Mouse (Mus musculus) cerebellum, adult 18-20 months (tissue): ENCODE measurements around the gene Nrk.

Source experiments
- DNase-seq, 2 experiments: peaks; one replicate each; pipeline ENCODE4 v3.0.0; 2021

Nrk gene

GRCm38 (mm10) chrX:138914041-138914776, at the start of gene Nrk:
Gene Nrk, plus strand, starts transcription at chrX:138914430.
- DNase-seq = no peak

DNA sequence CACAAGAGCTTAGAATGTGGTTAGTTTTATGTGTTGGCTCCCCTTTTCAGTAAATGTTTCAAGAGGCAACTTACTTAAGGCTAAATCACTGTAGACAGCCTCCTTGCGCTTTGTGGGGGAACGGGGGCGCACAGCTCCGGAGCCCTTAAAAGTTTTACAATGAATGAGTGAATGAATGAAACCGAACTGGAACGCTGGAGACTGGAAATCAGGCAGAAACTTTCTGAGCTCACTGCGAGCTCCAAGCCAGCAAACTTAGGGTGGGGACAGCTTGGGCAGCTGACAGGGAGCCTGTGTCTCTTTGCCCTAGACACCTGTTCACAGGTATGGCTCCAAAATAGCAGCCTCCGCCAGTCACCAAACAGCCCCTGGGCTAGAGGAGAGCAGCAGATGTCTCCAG, 864 bp upstream of the Nrk start:
- DNase-seq = no peak

GRCm38 (mm10) chrX:138914777-138915114, 516 bp downstream of the Nrk start:
- no peak for DNase-seq

DNA sequence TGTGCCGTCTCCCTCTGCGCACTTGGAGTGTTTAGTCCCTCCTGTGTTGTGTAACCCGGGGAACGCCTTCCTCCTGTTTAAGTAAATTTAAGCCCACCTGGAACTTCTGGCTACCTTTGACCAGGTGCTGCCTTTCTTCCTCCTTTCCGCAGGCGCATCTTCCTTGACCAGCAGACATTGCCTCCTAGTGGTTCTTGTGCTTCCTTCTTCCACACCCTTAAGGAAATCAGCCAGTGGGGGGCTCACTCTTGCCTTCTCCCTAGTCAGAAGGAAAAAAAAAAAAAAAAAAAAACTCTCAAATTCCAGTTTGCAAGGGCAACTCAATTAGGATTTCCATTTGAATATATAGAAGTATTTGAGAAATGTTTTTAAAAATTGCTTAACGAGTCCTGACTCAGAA, 4.8 kb downstream of the Nrk start:
- DNase-seq = no peak

GRCm38 (mm10) chrX:138943905-138944304, 29.7 kb downstream of the Nrk start:
- no peak for DNase-seq

DNA sequence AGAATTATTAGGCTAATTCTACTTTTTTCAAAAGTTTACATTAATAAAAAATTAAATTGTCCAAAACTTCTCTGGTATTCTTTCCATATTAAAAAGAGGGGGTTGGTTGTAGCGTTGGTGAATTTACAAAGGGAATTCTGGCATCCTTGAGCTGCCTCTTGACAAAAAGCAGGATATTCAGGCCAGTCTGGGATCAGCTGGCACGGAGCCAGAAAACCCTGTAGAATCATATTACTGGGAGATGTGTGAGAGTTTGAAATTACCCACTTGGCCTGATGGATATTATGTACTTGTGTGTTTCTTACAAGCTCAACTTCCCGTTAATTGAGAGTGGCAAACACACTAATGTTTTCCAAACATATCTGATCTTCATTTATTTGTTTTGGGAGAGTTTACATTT, 46.5 kb downstream of the Nrk start:
- peak in 1 of 2 experiments; percentile 1 for DNase-seq

- DNase-seq = no peak
Measured at GRCm38 (mm10) chrX:138978501-138978900, 64.3 kb downstream of the Nrk start.

DNA sequence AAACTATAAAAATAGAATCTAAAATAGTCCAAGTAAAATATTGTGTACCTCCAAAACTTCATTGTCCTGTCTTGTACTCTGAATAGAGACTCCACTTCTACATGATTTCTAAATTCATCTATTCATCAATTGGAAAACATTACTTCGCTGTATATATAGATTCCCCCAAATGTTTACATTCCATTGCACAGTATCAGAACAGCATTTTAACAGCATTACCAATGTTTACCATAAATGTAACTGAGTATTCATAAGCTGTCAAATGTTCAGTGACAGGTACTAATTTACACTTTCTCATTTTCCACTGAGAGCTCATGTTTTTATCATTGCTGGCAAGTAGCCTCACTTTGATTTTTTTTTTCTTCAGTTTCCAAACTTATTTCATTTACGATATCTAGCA, 65.0 kb downstream of the Nrk start:
- no peak for DNase-seq

- no peak for DNase-seq
Measured at GRCm38 (mm10) chrX:139014524-139014923, 100.3 kb downstream of the Nrk start.

DNA sequence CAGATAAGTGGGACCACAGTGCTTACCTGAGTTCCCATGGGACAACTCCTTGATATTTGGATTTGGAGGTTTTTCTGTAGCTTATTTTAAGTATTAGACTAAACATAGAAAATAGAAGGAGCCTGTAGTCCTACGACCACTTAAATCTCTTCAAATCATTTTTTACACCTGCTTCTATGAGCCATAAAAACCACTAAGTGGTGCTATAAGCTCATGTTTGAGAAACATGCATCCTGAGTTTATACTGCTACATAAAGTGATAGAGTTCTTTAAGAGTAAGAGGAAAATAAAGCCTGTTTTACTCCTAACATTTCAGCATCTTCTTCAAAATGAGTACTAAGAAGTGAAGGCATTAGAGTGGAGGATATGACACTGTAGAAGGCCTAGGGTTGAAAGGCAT, 102.3 kb downstream of the Nrk start:
- DNase-seq = no peak

GRCm38 (mm10) chrX:139026532-139027097, 112.4 kb downstream of the Nrk start:
- no peak for DNase-seq

DNA sequence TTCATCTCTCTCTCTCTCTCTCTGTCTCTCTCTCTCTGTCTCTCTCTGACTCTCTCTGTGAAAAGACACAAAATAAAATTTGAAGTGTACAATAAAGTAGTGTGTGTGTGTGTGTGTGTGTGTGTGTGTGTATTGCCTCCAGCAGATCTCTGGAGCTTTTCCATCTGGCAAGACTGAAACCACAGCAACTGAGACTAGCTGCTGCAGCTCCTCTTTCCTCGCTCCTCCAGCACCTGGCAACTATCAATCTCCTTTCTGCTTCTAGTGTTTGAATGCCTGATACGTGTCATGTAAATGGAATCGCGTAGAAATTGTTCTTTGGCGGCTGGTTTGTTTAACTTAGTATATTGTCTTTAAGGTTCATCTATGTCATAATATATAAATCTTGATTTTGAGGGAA, 113.1 kb downstream of the Nrk start:
- DNase-seq = no peak

- DNase-seq = no peak
Measured at GRCm38 (mm10) chrX:139027909-139028308, 113.7 kb downstream of the Nrk start.

DNA sequence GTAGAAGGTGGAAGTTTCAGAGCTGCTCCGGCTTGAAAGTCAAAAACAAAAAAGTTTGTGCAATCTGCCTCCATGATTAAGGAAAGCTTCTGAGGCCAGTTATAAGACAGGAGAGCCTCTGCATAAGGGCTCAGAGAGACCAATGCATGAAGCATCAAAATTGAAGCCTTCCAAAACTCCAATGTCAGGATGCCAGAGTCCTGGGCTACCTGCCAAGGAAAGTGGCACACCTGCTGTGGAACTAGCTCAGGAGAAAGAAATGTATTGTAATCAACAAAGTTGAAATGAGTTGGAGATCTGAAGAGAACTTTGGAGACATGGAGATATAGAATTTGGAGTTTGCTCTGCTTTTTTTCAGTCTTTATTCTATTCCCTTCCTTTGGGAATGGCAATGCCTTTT, 123.4 kb downstream of the Nrk start:
- DNase-seq = peak in 1 of 2 experiments; percentile 1

DNA sequence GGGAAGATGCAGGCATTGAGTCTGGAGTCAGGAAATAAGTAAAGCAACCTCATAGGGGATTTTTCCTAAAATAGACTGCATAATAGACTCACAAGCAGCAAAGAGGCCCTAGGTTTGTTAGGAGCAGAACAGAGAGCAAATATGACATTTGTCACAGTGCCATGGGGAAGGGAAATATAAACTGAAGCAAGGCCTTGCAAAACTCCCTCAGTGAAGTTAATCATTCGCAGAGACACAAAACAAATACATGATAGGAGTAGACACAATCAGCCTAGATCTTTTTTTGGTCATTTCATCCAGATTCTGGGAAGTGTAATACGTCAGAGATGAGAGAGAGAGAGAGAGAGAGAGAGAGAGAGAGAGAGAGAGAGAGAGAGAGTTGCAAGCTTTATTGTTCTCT, 125.1 kb downstream of the Nrk start:
- no peak for DNase-seq

GRCm38 (mm10) chrX:139041148-139041547, 126.9 kb downstream of the Nrk start:
- DNase-seq = no peak

GRCm38 (mm10) chrX:139051976-139052375, 137.7 kb downstream of the Nrk start:
- no peak for DNase-seq

- no peak for DNase-seq
Measured at GRCm38 (mm10) chrX:139053149-139053548, 138.9 kb downstream of the Nrk start.
